Mouse (Mus musculus) midbrain, embryonic 10.5 days (tissue): ENCODE results near the gene Actr8. TPM values are rescaled to one million over a fixed set of nuclear protein-coding genes. Genes with fewer than 3 reads are reported as not detected.

Experiments
- microRNA-seq: library from miRNA; unstranded; fragments of <30 nt; microRNA quantifications from one replicate; pipeline ENCODE4, GENCODE M21; 2017
- polyA plus RNA-seq: library from polyadenylated mRNA; unstranded; fragments of >200 nt; fragmentation: Nextera tagmentation; extraction: Ambion mirVana; gene quantifications from 2 replicates; pipeline ENCODE4 v1.2.1, GENCODE M21; 2016

The Actr8 gene
- polyA plus RNA-seq, 1 experiment from 2014 or later = 89.7 TPM

Small RNAs within 50 kb of the gene (microRNA-seq; reads per million reads assigned to microRNA genes)
- gene Mir6947 = 0.90 reads per million

Other genes starting within 250 kb of the Actr8 start
- 298 and 337 TPM in 2 replicates for gene Selenok, start 10.0 kb upstream of the Actr8 start, polyA plus RNA-seq
- gene Il17rb, start 30.6 kb downstream of the Actr8 start, polyA plus RNA-seq = 0.49 and 0.99 TPM in 2 replicates
- gene Chdh, start 30.7 kb downstream of the Actr8 start, polyA plus RNA-seq = 0.02 TPM in 1 of 2 replicates, not detected in the other